Mouse (Mus musculus) layer of hippocampus, postnatal 10 days (tissue): ENCODE measurements around the gene Arl5c. TPM values are rescaled to one million over a fixed set of nuclear protein-coding genes. Genes with fewer than 3 reads are reported as not detected.

Experiments used
- microRNA-seq, 2 experiments: library from miRNA; unstranded; fragments of <30 nt; microRNA quantifications; one replicate each; pipeline ENCODE4 v1.2.0; 2021
- total RNA-seq, 2 experiments: library from RNA; stranded (reverse); gene quantifications; 2 replicates each; pipeline ENCODE4 v1.2.3; 2021

Arl5c gene
- total RNA-seq, 2 experiments from 2014 or later: 2.0 to 2.1 TPM

Small RNA genes lying within 50 kb of the gene (microRNA-seq; reads per million reads assigned to microRNA genes)
- gene Gm22461 (0 reads per million in 2 experiments), gene Gm27597 (0 reads per million in 2 experiments)

Other genes with a start within 250 kb of the Arl5c start
- 10 to 100 TPM; 19.5 to 20.6 TPM for gene Cwc25, start 229.6 kb downstream of the Arl5c start, total RNA-seq
- under 1 TPM; 0.58 to 0.85 TPM for gene 1700001P01Rik, start 220.3 kb downstream of the Arl5c start, total RNA-seq
- 100 to 1,000 TPM; 458 to 501 TPM for gene Rpl23, start 213.7 kb downstream of the Arl5c start, total RNA-seq
- gene Lasp1, start 197.2 kb downstream of the Arl5c start, total RNA-seq: 100 to 1,000 TPM; 148 to 150 TPM
- gene B230217C12Rik, start 155.4 kb downstream of the Arl5c start, total RNA-seq: 10 to 100 TPM; 33.9 to 34.7 TPM
- under 1 TPM; 0.45 to 0.46 TPM for gene Fbxo47, start 112.0 kb downstream of the Arl5c start, total RNA-seq
- 1 to 10 TPM; 6.8 to 7.1 TPM for gene Plxdc1, start 9.7 kb downstream of the Arl5c start, total RNA-seq
- gene Cacnb1, start 26.9 kb upstream of the Arl5c start, total RNA-seq: 100 to 1,000 TPM; 118 TPM
- gene Rpl19, start 30.5 kb upstream of the Arl5c start, total RNA-seq: 100 to 1,000 TPM; 648 to 672 TPM
- 10 to 100 TPM; 13.0 to 14.9 TPM for gene Stac2, start 57.3 kb upstream of the Arl5c start, total RNA-seq
- gene Fbxl20, start 154.2 kb upstream of the Arl5c start, total RNA-seq: 10 to 100 TPM; 27.8 to 32.0 TPM
- gene Med1, start 197.1 kb upstream of the Arl5c start, total RNA-seq: 10 to 100 TPM; 48.6 to 50.2 TPM
- 10 to 100 TPM; 34.1 to 36.5 TPM for gene Cdk12, start 206.9 kb upstream of the Arl5c start, total RNA-seq